Mouse (Mus musculus) ES-Bruce4 (cell line): ENCODE results near the gene Gjb6.

ENCODE experiments used
- CTCF ChIP-seq: IDR thresholded peaks from one replicate; pipeline ENCODE4 v1.8.1; 2011; ENCODE audit warnings: low read depth, low read length
- EP300 ChIP-seq: IDR thresholded peaks from 2 replicates; pipeline ENCODE4 v1.6.1; 2011; ENCODE audit warnings: low read depth, low read length; ENCODE audit not compliant: insufficient read depth
- POLR2A ChIP-seq: IDR thresholded peaks from one replicate; pipeline ENCODE4 v1.8.1; 2011; ENCODE audit warnings: low read length; ENCODE audit not compliant: insufficient read depth

GRCm38 (mm10) chr14:57115823-57116544 is 17.4 kb downstream of the Gjb6 start, which contains the start of gene Gm4491:
- TF ChIP-seq CTCF (no peak), POLR2A (no peak), EP300 (no peak)
